27 mouse cellular contexts compared by ENCODE assay signal in genomic region chr1:34871170-34871569, GRCm38 (mm10).
"Had no signal": no experiment of that assay in that cellular context is flagged by ENCODE, and none has a peak within 500 bp of the region (broad histone marks: within the 10 kb centered on the region; RNA-seq: fewer than 3 reads in every experiment).

No protein-coding gene starts in this region.

- H3K4me2 ChIP-seq: heart, embryonic 11.5 days; heart, embryonic 13.5 days; heart, embryonic 15.5 days; hindbrain, embryonic 12.5 days; hindbrain, embryonic 14.5 days; intestine, embryonic 15.5 days; limb, embryonic 12.5 days; liver, embryonic 13.5 days; liver, embryonic 15.5 days had no signal

- H3K9me3 ChIP-seq: heart, embryonic 13.5 days; heart, embryonic 15.5 days; hindbrain, embryonic 10.5 days; hindbrain, embryonic 12.5 days; intestine, embryonic 15.5 days; limb, embryonic 10.5 days; limb, embryonic 12.5 days; liver, embryonic 13.5 days; liver, embryonic 15.5 days had no signal

- H3K27ac ChIP-seq: gastrocnemius, adult 2 months; heart, embryonic 13.5 days; heart, embryonic 15.5 days; hindbrain, embryonic 10.5 days; hindbrain, embryonic 12.5 days; hindbrain, embryonic 14.5 days; intestine, embryonic 15.5 days; layer of hippocampus, adult 2 months; left cerebral cortex, adult 2 months; limb, embryonic 10.5 days; limb, embryonic 12.5 days; liver, embryonic 13.5 days; liver, embryonic 15.5 days had no signal

- ATAC-seq: hindbrain, embryonic 16.5 days; inflammation-experienced regulatory T-cells, adult 6 months; intestine, embryonic 15.5 days; intestine, postnatal 0 days had no signal

- H3K9ac ChIP-seq: heart, embryonic 13.5 days; heart, embryonic 15.5 days; hindbrain, embryonic 12.5 days; hindbrain, embryonic 14.5 days; intestine, embryonic 15.5 days; limb, embryonic 12.5 days; liver, embryonic 13.5 days; liver, embryonic 15.5 days had no signal

- DNase-seq: gastrocnemius, adult 2 months; gastrocnemius, postnatal 10 days; gastrocnemius, postnatal 25 days; heart, postnatal 14 days; heart, postnatal 36 days; kidney, adult 18-20 months; kidney, adult 8-10 months; kidney, postnatal 10 days; kidney, postnatal 25 days; kidney, postnatal 4 days; liver; liver, embryonic 13.5 days had no signal

- H3K4me3 ChIP-seq: gastrocnemius, adult 2 months; heart, embryonic 13.5 days; heart, embryonic 15.5 days; hindbrain, embryonic 10.5 days; hindbrain, embryonic 12.5 days; intestine, embryonic 15.5 days; layer of hippocampus, adult 2 months; left cerebral cortex, adult 2 months; limb, embryonic 10.5 days; limb, embryonic 12.5 days; liver, embryonic 13.5 days; liver, embryonic 15.5 days had no signal

- H3K4me1 ChIP-seq: heart, embryonic 13.5 days; heart, embryonic 15.5 days; hindbrain, embryonic 10.5 days; hindbrain, embryonic 12.5 days; intestine, embryonic 15.5 days; limb, embryonic 10.5 days; limb, embryonic 12.5 days had no signal

- H3K36me3 ChIP-seq: liver, embryonic 15.5 days had no signal

- H3K27me3 ChIP-seq: heart, embryonic 13.5 days; heart, embryonic 15.5 days; hindbrain, embryonic 12.5 days; intestine, embryonic 15.5 days; limb, embryonic 12.5 days; liver, embryonic 13.5 days; liver, embryonic 15.5 days had no signal
